Mouse (Mus musculus) cerebellum, adult 2 months (tissue): ENCODE data around the gene Parp11.

Experiments used
- CTCF ChIP-seq: fragments of 200-500 bp; IDR thresholded peaks from 2 replicates; pipeline ENCODE4 v1.5.1; 2011; ENCODE audit warnings: low read depth, mild to moderate bottlenecking, control low read depth, low read length, moderate library complexity, borderline replicate concordance; ENCODE audit not compliant: insufficient read depth
- POLR2A ChIP-seq: fragments of 200-500 bp; IDR thresholded peaks from 2 replicates; pipeline ENCODE4 v1.6.1; 2011; ENCODE audit warnings: low read length, control low read depth, borderline replicate concordance; ENCODE audit not compliant: insufficient read depth

DNA sequence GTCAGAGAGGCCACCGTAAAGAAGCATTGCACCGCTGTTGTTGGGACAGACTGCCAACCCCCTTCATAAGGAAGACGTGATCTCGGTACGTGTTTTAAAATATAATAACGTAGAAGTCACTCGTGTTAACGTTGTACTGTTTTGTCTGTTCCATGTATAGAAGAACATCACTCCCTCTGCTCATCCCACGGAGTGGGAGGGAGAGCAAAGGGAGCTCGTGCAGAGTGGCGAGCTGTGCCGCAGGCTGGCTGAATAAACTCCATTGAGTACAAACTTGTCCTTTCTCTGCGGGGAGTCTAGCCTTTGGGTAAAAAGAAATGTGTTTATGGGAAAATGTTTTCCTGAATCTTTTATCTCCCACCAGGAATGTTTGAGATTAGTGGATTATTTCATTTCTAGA lies 47.1 kb downstream of the Parp11 start:
- no peak for TF ChIP-seq POLR2A
- no peak for TF ChIP-seq CTCF
